In genomic region chrX:101065245-101065644, GRCm38 (mm10) we compare ENCODE assay signal across 25 mouse cellular contexts. TPM values are rescaled to one million over a fixed set of nuclear protein-coding genes. Genes with fewer than 3 reads are reported as not detected.
"Had no signal": no experiment of that assay in that cellular context is flagged by ENCODE, and none has a peak within 500 bp of the region (broad histone marks: within the 10 kb centered on the region; RNA-seq: fewer than 3 reads in every experiment).

No protein-coding gene starts in this region.

- H3K4me1 ChIP-seq: kidney, embryonic 15.5 days; limb, embryonic 10.5 days; limb, embryonic 13.5 days; liver, embryonic 12.5 days; liver, embryonic 15.5 days; lung, embryonic 15.5 days had no signal

- H3K36me3 ChIP-seq: kidney, embryonic 15.5 days; limb, embryonic 10.5 days; limb, embryonic 13.5 days; liver, embryonic 12.5 days; liver, embryonic 15.5 days; lung, embryonic 15.5 days had no signal

- DNase-seq: kidney, postnatal 10 days; kidney, postnatal 36 days; liver; lung, adult 18-20 months; lung, postnatal 10 days; lung, postnatal 36 days; midbrain, embryonic 14.5 days; thymus, adult 2 months; thymus, postnatal 14 days; thymus, postnatal 4 days had no signal

- H3K27me3 ChIP-seq: limb, embryonic 13.5 days; liver, embryonic 12.5 days; liver, embryonic 15.5 days; lung, embryonic 15.5 days had no signal

- ATAC-seq: liver, embryonic 12.5 days had no signal

- H3K9ac ChIP-seq: kidney, embryonic 15.5 days; limb, embryonic 13.5 days; liver, embryonic 12.5 days; liver, embryonic 15.5 days; lung, embryonic 15.5 days had no signal

- H3K27ac ChIP-seq: kidney, embryonic 15.5 days; limb, embryonic 10.5 days; limb, embryonic 13.5 days; liver, embryonic 12.5 days; liver, embryonic 15.5 days; lung, embryonic 15.5 days had no signal

- H3K4me3 ChIP-seq: kidney, embryonic 15.5 days; limb, embryonic 10.5 days; limb, embryonic 13.5 days; liver, embryonic 12.5 days; liver, embryonic 15.5 days; lung, embryonic 15.5 days had no signal

- H3K4me2 ChIP-seq: kidney, embryonic 15.5 days; limb, embryonic 13.5 days; liver, embryonic 12.5 days; liver, embryonic 15.5 days; lung, embryonic 15.5 days; midbrain, embryonic 11.5 days had no signal

- H3K9me3 ChIP-seq: kidney, embryonic 15.5 days; limb, embryonic 10.5 days; limb, embryonic 13.5 days; liver, embryonic 12.5 days; liver, embryonic 15.5 days; lung, embryonic 15.5 days had no signal

RNA-seq across cellular contexts. Expression of gene Tex11, which starts 5.8 kb away (rescaled TPM):
- total RNA-seq: layer of hippocampus, postnatal 14 days; left cerebral cortex, adult 18-20 months; megakaryocyte-erythroid progenitor cell, adult 5-6 weeks; midbrain, postnatal 0 days had no signal
- polyA plus RNA-seq: kidney, embryonic 15.5 days; limb, embryonic 13.5 days; liver, embryonic 15.5 days; neural tube, embryonic 11.5 days; neural tube, embryonic 14.5 days; small intestine, adult 2 months; spleen, adult 2 months; thymus, adult 2 months had no signal
